Mouse (Mus musculus) liver, postnatal 0 days (tissue): ENCODE data around the gene Filip1l. TPM values are rescaled to one million over a fixed set of nuclear protein-coding genes. Genes with fewer than 3 reads are reported as not detected.
A peak's percentile ranks its signal among the peaks of the same experiment; 100 is the strongest.

Experiments
- ATAC-seq: fragments of 200-750 bp; cut with Nextera tagmentation; 2 replicates; pipeline ENCODE4 v1.8.0; 2017; ENCODE audit warnings: mild to moderate bottlenecking, moderate library complexity
- DNase-seq: peaks from one replicate; pipeline ENCODE4 v3.0.0-alpha.2; 2016
- H3K27ac ChIP-seq: fragments of 300-500 bp; sonication (generic); 2 replicates; pipeline ENCODE4 v1.5.1; 2014; ENCODE audit warnings: antibody characterized with exemption, moderate library complexity, mild to moderate bottlenecking, low read depth
- H3K27me3 ChIP-seq: fragments of 300-500 bp; sonication (generic); 2 replicates; pipeline ENCODE4 v1.6.1; 2014; ENCODE audit warnings: low read length, control low read depth, mixed read lengths; ENCODE audit not compliant: insufficient read depth
- H3K36me3 ChIP-seq: fragments of 300-500 bp; sonication (generic); replicated peaks from 2 replicates; pipeline ENCODE4 v1.6.1; 2014; ENCODE audit warnings: mild to moderate bottlenecking, control low read depth, low read length, moderate library complexity, mixed read lengths; ENCODE audit not compliant: insufficient read depth
- H3K4me1 ChIP-seq: fragments of 300-500 bp; sonication (generic); 2 replicates; pipeline ENCODE4 v1.6.1; 2014; ENCODE audit warnings: antibody characterized with exemption, mild to moderate bottlenecking, control low read depth; ENCODE audit not compliant: insufficient read depth
- H3K4me2 ChIP-seq: fragments of 300-500 bp; sonication (generic); 2 replicates; pipeline ENCODE4 v1.6.1; 2014; ENCODE audit warnings: low read depth, mild to moderate bottlenecking, low read length, moderate library complexity, mixed read lengths
- H3K4me3 ChIP-seq: fragments of 300-500 bp; sonication (generic); 2 replicates; pipeline ENCODE4 v1.5.1; 2014; ENCODE audit warnings: low read depth, low read length
- H3K9ac ChIP-seq: fragments of 300-500 bp; sonication (generic); replicated peaks from 2 replicates; pipeline ENCODE4 v1.6.1; 2014; ENCODE audit warnings: mild to moderate bottlenecking, moderate library complexity
- H3K9me3 ChIP-seq: fragments of 300-500 bp; sonication (generic); 2 replicates; pipeline ENCODE4 v1.6.1; 2016; ENCODE audit warnings: mild to moderate bottlenecking, control low read depth, low read length, mixed read lengths
- CTCF ChIP-seq: sonication (generic); IDR thresholded peaks from 2 replicates; pipeline ENCODE4 v1.5.1; 2016; ENCODE audit warnings: antibody characterized with exemption, low read depth
- EP300 ChIP-seq: IDR thresholded peaks from 2 replicates; pipeline ENCODE4 v1.6.1; 2016; ENCODE audit warnings: antibody characterized with exemption, low read depth, mild to moderate bottlenecking
- WGBS: fragments of 180-500 bp; shearing (Covaris S2); extraction: QIAGEN DNeasy Blood & Tissue Kit; methylation state at CpG from one replicate; pipeline ENCODE4 v1.1.7; 2014; ENCODE audit not compliant: insufficient replicate concordance; 5-methylcytosine and 5-hydroxymethylcytosine counted together
- polyA plus RNA-seq: library from polyadenylated mRNA; unstranded; fragments of >200 nt; fragmentation: Nextera tagmentation; extraction: Ambion mirVana; gene quantifications from 2 replicates; pipeline ENCODE4 v1.2.1, GENCODE M21; 2015

Gene Filip1l
- polyA plus RNA-seq, 1 experiment from 2014 or later = 6.2 TPM

- H3K9ac ChIP-seq = no peak overlapping the region
- no peak overlapping the region for H3K4me2 ChIP-seq
- TF ChIP-seq EP300 (no peak), CTCF (no peak)
- no peaks in the 10 kb centered on the region for H3K36me3 ChIP-seq
- H3K27ac ChIP-seq = no peak overlapping the region
- no peaks in the 10 kb centered on the region for H3K27me3 ChIP-seq
- no peak overlapping the region for H3K4me3 ChIP-seq
- no peaks in the 10 kb centered on the region for H3K9me3 ChIP-seq
- 88% methylated on average over 3 of the region's 3 CpGs for WGBS
- no peaks in the 10 kb centered on the region; the same call in 1 of the 2 replicates for H3K4me1 ChIP-seq
- ATAC-seq (no peak), DNase-seq (no peak)
Observed at GRCm38 (mm10) chr16:57360785-57361184, 7.9 kb downstream of the Filip1l start.

- no peaks in the 10 kb centered on the region; the same call in 1 of the 2 replicates for H3K4me1 ChIP-seq
- H3K4me3 ChIP-seq = no peak overlapping the region
- H3K9ac ChIP-seq = no peak overlapping the region
- ATAC-seq = peak; percentile 58
- H3K9me3 ChIP-seq = no peaks in the 10 kb centered on the region
- no peaks in the 10 kb centered on the region for H3K27me3 ChIP-seq
- no peaks in the 10 kb centered on the region for H3K36me3 ChIP-seq
- peak; percentile 44 for DNase-seq
- no peak overlapping the region for H3K27ac ChIP-seq
- TF ChIP-seq CTCF (peak; percentile 55), EP300 (no peak)
- 37% methylated on average over 18 of the region's 18 CpGs for WGBS
- H3K4me2 ChIP-seq = no peak overlapping the region
Observed at GRCm38 (mm10) chr16:57362679-57363401, 9.9 kb downstream of the Filip1l start.

GRCm38 (mm10) chr16:57364498-57364897, 11.6 kb downstream of the Filip1l start:
- H3K27ac ChIP-seq = no peak overlapping the region
- WGBS = 37% methylated on average over 7 of the region's 7 CpGs

GRCm38 (mm10) chr16:57366141-57366540, 13.2 kb downstream of the Filip1l start:
- no peak for ATAC-seq
- WGBS = 81% methylated on average over 6 of the region's 6 CpGs
- no peak for TF ChIP-seq CTCF
- no peak for TF ChIP-seq EP300

More at GRCm38 (mm10) chr16:57364498-57364897, 11.6 kb downstream of the Filip1l start:
- Histone ChIP-seq H3K4me2 (no peak overlapping the region), H3K9me3 (no peaks in the 10 kb centered on the region), H3K4me3 (no peak overlapping the region), H3K27me3 (no peaks in the 10 kb centered on the region), H3K4me1 (no peaks in the 10 kb centered on the region; the same call in 1 of the 2 replicates), H3K9ac (no peak overlapping the region), H3K36me3 (no peaks in the 10 kb centered on the region)
- DNase-seq (no peak), ATAC-seq (no peak)
- TF ChIP-seq CTCF (no peak), EP300 (no peak)

GRCm38 (mm10) chr16:57366941-57367694, 14.2 kb downstream of the Filip1l start:
- no peaks in the 10 kb centered on the region for H3K27me3 ChIP-seq
- DNase-seq (no peak), ATAC-seq (no peak)
- H3K9me3 ChIP-seq = no peaks in the 10 kb centered on the region
- TF ChIP-seq CTCF = no peak
- no peak overlapping the region for H3K27ac ChIP-seq
- no peak overlapping the region for H3K9ac ChIP-seq
- no peaks in the 10 kb centered on the region for H3K36me3 ChIP-seq
- no peak overlapping the region for H3K4me2 ChIP-seq
- no peaks in the 10 kb centered on the region; the same call in 1 of the 2 replicates for H3K4me1 ChIP-seq
- H3K4me3 ChIP-seq = no peak overlapping the region
- WGBS = 70% methylated on average over 18 of the region's 18 CpGs

More at GRCm38 (mm10) chr16:57366141-57366540, 13.2 kb downstream of the Filip1l start:
- H3K36me3 ChIP-seq = no peaks in the 10 kb centered on the region
- no peak overlapping the region for H3K27ac ChIP-seq
- no peaks in the 10 kb centered on the region for H3K27me3 ChIP-seq
- no peak overlapping the region for H3K4me2 ChIP-seq
- no peak overlapping the region for H3K9ac ChIP-seq
- no peak overlapping the region for H3K4me3 ChIP-seq
- H3K9me3 ChIP-seq = no peaks in the 10 kb centered on the region
- H3K4me1 ChIP-seq = no peaks in the 10 kb centered on the region; the same call in 1 of the 2 replicates
- DNase-seq = no peak

GRCm38 (mm10) chr16:57369846-57370496, 17.1 kb downstream of the Filip1l start:
- no peak overlapping the region for H3K9ac ChIP-seq
- no peak overlapping the region for H3K27ac ChIP-seq
- no peak overlapping the region for H3K4me2 ChIP-seq
- H3K27me3 ChIP-seq = no peaks in the 10 kb centered on the region
- no peaks in the 10 kb centered on the region for H3K9me3 ChIP-seq
- TF ChIP-seq CTCF (no peak), EP300 (no peak)
- H3K4me1 ChIP-seq = no peaks in the 10 kb centered on the region
- ATAC-seq (no peak), DNase-seq (no peak)
- 74% methylated on average over 8 of the region's 8 CpGs for WGBS
- H3K36me3 ChIP-seq = no peaks in the 10 kb centered on the region
- no peak overlapping the region for H3K4me3 ChIP-seq
